Mouse (Mus musculus): ENCODE measurements around the gene Gap43.
A peak's percentile ranks its signal among the peaks of the same experiment; 100 is the strongest.
"Not testable (repeated sequence)": the region's sequence is repeated elsewhere in the genome, so short reads cannot be mapped to it uniquely, and the experiment has no call there.

The Gap43 gene

GRCm38 (mm10) chr16:42294056-42294455, 46.4 kb downstream of the Gap43 start:
- no peak for DNase-seq (ENCODE audit: low read depth)

GRCm38 (mm10) chr16:42291572-42291971, 48.9 kb downstream of the Gap43 start:
- DNase-seq (ENCODE audit: low read depth), result no peak

DNA sequence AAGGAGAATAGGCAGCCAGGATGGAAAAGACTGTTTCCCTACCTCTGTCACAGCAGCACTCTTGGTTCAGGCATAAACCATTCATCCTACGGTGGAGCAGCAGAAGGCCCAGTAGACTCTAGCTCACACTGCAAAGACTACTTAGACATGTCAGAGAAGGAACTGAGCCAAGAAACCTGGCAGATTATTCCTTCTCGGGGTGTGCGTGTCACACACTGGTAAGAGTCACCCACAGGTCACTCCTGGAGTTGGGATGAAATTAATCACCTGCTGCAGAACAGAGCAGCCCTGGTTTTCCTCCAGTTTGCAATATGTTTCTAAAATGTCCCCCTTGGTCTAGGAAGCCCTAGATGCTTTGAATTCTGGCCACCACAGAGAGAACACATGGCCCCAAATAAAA, 56.4 kb downstream of the Gap43 start:
- no peak for DNase-seq (ENCODE audit: low read depth)

DNA sequence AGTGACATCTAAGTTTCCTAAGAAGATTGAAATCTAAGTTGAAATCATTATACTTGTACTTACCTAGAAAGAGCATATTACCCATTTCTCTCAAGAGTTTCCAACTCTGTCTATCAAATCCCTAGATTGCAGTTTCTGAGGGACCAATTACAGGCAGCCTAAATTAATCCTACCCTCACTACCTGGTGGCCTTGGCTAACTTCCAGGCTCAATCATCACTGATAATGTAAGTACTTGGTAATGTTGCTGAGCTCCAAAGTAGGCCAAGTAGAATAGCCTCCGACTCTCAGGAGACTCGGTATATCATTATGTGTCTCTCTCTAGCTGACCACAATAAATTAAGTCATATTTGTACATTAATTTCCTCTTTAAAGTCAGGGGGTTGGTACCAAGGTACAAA, 62.7 kb downstream of the Gap43 start:
- DNase-seq (ENCODE audit: low read depth), result no peak

- no peak for DNase-seq (ENCODE audit: low read depth)
These were observed 63.2 kb downstream of the Gap43 start for GRCm38 (mm10) chr16:42277268-42277667.

DNA sequence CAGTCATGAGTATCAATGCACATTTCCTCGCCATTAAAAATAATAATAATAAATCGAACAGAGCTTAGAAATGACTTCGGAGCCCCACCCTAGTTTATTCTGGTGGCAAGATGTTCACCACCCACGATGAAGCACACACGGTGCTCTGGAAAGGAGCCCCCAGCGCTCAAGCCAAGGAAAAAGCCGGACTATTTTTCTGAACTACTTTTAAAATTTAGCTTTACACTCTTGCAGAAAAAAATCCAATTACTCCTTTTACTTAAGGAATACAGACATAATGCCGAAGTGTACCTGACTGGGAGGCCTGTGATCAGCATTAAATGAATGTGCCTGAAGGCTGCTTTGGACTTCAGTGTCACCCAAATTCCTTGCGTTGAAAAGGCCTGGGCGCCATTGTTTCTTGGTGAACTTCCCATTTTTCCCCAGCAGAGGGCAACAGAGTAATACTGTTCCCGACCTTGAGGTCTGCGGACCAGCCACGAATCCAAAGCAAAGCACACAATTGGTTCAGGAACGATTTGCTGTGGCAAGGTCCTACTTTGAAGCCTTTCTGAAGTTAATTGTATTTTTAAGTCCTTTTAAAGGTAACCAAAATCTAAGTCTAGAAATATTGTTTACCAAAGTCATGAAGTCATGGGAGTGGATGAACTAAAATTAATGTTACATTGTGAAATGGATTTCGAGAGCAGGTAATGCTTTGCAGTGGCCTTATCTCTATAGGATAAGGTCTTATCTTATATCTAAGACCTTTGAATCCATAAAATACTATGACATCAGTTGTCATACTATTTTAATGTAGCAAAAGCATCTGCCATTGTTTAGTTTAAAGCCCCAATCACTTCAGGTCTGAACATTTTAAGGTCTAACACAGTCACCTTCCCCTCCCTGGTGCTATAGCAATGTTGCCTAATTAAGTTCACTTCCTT, 64.0 kb downstream of the Gap43 start:
- peak; percentile 35 for DNase-seq (ENCODE audit: low read depth)

DNA sequence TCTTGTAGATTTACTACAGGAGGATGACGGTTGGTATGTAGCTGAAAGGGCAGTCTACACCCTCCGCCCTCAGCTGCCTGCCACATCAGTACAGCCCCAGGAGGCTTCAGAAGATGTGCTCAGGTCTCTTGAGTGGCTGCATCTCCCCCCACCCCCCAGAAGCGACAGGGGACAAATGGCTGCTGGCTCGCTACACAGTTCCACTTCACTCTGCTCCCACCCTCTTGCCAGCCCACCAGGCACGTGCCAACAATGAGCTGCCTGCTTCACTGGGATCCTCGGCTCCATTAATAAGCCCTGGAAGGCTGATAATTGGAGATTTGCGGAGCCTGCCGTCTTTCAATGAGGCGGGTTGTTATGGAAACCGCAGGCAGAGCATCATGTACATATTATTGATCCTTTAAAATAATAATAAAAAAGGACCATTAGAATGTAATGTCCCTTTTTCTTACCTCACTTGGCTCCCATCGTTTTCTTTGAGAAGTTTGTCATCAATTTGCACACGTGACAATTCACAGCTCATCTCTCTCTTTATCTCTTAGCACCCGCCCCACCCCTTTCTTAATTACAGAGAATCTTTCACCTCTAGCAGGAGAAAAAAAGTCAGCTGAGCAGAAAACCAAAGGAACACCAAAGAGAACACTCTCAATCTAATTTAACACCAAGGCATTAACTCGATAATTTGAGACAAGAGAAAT, 64.8 kb downstream of the Gap43 start:
- DNase-seq (ENCODE audit: low read depth), result no peak

DNA sequence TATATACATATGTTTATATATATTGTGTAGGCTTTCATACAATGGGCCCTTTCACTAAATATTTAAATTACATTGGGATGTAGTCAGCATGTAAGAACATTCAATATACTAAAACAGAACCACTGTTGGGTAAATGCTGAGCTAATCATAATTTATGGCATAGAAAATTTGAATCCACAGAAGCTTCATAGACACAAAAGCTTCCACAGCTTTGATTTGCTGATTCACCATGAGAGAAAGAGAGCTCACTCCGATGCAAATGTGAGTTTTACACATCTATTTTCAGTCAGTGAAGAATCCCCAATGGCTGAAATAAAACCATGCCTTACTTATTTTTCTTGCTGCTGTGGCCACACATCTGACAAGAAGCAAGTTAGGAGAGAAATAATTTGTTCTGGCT, 69.2 kb downstream of the Gap43 start:
- no peak for DNase-seq (ENCODE audit: low read depth)

DNA sequence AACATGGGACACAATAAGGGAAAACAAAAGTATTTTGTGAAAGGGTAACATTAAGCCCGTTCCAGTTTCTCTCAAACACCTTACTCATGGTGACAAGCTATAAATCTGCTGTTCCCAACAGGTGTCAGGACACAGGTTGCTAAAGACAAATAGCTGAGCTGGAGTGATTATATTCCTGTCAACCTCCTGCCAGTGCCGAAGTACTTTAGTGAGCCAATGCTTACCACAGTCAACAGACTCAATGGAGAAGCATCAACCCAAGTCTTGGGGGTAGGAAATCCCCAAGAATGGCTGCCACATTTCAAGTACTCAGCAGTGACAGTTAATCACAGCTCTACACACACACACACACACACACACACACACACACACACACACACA, 70.9 kb downstream of the Gap43 start:
- no peak for DNase-seq (ENCODE audit: low read depth)

GRCm38 (mm10) chr16:42268843-42269586, 71.4 kb downstream of the Gap43 start:
- DNase-seq (ENCODE audit: low read depth), result no peak

DNA sequence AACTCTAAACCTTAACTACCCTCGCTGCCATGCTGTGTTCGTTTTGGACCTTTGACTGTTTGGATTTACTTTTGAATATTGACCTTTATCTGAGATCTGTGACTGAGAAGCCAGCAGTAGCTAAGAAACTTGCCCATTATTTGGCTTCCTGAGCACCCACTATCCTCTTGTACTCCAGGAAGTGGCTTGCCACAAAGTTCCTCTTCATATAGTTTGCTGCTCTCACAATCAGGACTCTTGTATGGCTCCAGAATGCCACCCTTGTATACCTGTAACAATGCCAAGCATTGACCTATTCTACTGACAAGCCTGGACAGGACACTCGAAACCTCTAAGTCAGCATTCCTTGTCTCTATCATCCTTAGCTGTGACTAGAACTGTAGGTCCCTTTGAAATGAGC, 75.3 kb downstream of the Gap43 start:
- DNase-seq (ENCODE audit: low read depth), result no peak

GRCm38 (mm10) chr16:42262935-42263542, 77.4 kb downstream of the Gap43 start:
- DNase-seq (ENCODE audit: low read depth), result no peak

DNA sequence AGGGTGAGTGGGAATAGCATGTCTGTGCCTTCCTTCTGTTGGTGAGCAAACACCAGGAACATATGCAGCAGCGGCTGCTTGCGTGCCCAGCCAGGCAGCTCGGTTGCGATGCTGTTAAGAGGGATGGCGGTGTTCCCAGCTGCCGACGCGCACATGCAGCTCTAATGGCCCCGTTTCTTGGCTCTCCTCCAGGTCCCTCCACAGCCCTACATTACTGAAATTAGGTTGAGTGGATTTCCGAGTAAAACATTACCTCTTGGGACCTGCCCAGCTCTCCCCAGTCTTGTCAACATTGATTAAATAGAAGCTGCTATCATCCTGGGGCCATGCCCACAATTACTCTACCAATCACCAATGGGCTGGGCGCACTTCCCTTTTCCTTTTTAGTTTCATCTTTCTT, 84.8 kb downstream of the Gap43 start:
- DNase-seq (ENCODE audit: low read depth), result no peak

DNA sequence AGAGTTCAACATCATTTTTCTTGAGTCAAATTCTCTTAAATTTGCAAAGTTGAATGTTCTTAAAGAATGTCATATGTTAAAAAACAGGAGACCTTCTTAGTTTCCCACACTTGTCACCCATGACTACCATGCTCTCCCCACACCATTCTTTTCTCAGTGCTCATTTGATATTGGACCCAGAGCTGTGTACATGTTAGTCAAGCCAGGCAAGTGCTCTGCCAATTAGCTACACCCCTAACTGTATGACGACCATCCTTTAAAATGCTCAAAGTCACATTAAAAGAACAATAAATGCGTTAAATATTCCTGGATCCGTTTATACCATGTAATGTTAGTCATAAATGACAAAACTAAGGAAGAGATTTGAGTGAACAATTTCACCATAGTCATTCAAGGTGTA, 85.2 kb downstream of the Gap43 start:
- DNase-seq (ENCODE audit: low read depth), result no peak

DNA sequence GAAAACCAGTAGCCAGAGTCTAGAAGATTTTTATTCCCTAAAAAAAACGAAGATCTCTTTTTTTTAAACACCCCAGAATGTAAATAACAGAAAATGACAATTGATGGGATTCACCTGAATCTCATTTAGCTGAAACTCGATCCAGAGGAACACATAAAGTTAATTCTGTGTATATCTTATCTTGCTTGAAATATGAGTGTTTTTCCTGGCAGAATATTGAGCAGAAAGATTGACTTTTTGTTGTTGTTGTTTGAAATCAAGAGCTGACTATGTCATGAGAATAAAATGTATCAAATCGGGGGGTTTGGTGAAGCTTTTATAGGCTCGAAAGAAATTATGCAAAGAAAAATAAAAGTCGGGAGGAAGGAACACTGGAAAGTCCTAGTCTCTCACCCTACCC, 88.2 kb downstream of the Gap43 start:
- DNase-seq (ENCODE audit: low read depth), result no peak

DNA sequence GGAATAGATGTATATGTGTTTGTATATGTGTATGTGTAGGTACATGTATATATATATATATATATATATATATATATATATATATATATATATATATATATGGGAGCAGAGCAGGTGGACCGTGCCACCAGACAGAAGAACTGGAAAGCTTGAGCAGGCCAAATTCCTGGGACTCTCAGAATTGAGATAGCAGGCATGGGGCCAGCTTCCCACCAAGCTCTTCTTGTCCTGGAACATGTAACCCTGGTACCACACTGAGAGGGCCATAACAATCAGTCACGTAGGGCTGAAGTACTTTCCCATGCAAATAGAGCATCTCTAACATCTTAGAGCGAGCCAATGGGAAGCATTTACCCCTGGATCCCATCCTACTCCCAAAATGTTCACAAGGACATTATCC, 96.3 kb downstream of the Gap43 start:
- DNase-seq (ENCODE audit: low read depth), result not testable (repeated sequence)

GRCm38 (mm10) chr16:42231306-42231705, 109.1 kb downstream of the Gap43 start:
- no peak for DNase-seq (ENCODE audit: low read depth)
